Mouse (Mus musculus) lung, postnatal 0 days (tissue): ENCODE data around the gene Myo5c.
A peak's percentile ranks its signal among the peaks of the same experiment; 100 is the strongest.

Source experiments
- CTCF ChIP-seq: IDR thresholded peaks from 2 replicates; pipeline ENCODE4 v1.5.1; 2016; ENCODE audit warnings: antibody characterized with exemption, mild to moderate bottlenecking
- EP300 ChIP-seq: IDR thresholded peaks from 2 replicates; pipeline ENCODE4 v1.6.1; 2016; ENCODE audit warnings: antibody characterized with exemption, mild to moderate bottlenecking, control low read depth

DNA sequence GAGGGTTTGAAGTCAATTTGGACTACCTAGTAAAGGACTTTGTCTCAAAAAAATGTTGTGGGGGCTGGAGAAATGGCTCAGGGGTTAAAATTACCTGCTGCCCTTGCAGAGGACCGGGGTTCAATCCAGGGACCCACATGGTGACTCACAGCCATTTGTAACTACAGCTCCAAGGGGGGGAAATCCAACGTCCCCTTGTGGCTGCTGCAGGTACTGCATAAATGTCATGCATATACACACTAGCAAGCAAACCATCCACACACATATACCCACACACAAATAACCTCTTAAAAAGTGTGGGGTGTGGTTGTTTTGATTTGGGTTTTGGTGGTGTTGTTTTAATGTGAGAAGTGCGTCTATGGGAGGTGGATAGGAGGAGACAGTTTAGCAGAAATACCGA lies 12.7 kb downstream of the Myo5c start:
- TF ChIP-seq CTCF (peak; percentile 59), EP300 (no peak)
